Mouse (Mus musculus): Measurements from ENCODE around the gene Olfr784. TPM values are rescaled to one million over a fixed set of nuclear protein-coding genes. Genes with fewer than 3 reads are reported as not detected.

Gene Olfr784
- polyA plus RNA-seq, 1 experiment from 2014 or later: not detected

DNA sequence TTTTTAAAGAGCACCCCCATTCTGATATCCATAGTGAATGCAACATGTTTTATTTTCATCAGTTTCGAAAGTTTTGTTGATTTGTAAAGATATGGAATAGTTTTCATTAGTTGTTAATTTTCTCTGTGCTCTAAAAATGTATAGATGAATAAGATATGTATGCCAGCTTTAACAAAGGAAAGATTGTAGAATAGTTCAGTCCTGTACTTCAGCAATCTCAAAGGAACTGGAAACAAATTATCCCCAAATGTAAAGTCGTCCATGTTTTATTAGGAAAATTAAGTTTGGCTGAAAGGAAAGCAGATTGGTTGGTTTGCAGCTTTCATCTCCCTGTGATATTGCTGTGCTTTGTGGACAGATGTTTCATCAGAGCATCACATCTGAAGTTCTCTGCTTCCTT lies 21.2 kb downstream of the Olfr784 start, which contains the start of gene Olfr785:
Gene Olfr785 (plus strand): TSS at position 301 of the 400 bp plus-strand sequence.
- Histone ChIP-seq H3K27me3 (replicated peaks; ENCODE audit: control insufficient read depth, insufficient read depth, low read length) (no peaks in the 10 kb centered on the region), H3K9ac (ENCODE audit: low read depth, low read length) (no peak within 1 kb of the TSS), H3K9me3 (ENCODE audit: control insufficient read depth) (no peaks in the 10 kb centered on the region), H3K4me2 (replicated peaks; ENCODE audit: low read depth) (no peak within 1 kb of the TSS), H3K36me3 (ENCODE audit: control insufficient read depth, insufficient read depth) (no peaks in the 10 kb centered on the region), H3K4me3 (ENCODE audit: low read depth, low read length) (no peak within 1 kb of the TSS), H3K4me1 (replicated peaks; ENCODE audit: control insufficient read depth, insufficient read depth, low read length) (no peaks in the 10 kb centered on the region), H3K27ac (ENCODE audit: low read depth, low read length) (no peak within 1 kb of the TSS)
- TF ChIP-seq CTCF (IDR thresholded peaks at IDR 0.05; ENCODE audit: low read depth): no peak
- no peak for ATAC-seq
- WGBS: 70% methylated on average over 2 of the region's 2 CpGs

DNA sequence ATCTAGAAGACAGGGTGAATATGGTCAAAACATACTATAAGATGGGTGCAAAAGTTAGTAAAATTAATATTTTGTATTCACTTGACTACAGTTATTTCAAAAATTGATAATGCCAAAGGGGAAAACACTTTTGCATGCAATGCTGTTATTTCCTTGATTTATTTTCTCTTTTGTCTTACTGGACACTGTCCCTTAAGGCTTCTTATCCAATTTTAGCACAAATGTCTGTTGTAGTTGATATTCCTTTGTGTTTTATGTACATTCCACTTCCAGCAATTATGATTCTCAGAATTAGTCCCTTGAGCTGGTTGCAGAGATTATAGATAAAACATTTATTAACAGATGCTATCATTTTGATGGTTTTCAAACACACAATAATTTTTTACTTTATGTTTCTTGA lies 43.1 kb downstream of the Olfr784 start, which contains the start of gene Olfr786:
Gene Olfr786 (plus strand): TSS at position 301 of the 400 bp plus-strand sequence.
- H3K4me3 ChIP-seq (ENCODE audit: low read depth, low read length): no peak within 1 kb of the TSS
- no peak for ATAC-seq
- H3K27ac ChIP-seq (ENCODE audit: low read depth, low read length): no peak within 1 kb of the TSS
- H3K36me3 ChIP-seq (ENCODE audit: control insufficient read depth, insufficient read depth): no peaks in the 10 kb centered on the region
- no peaks in the 10 kb centered on the region for H3K9me3 ChIP-seq (ENCODE audit: control insufficient read depth)
- no peak within 1 kb of the TSS for H3K9ac ChIP-seq (ENCODE audit: low read depth, low read length)
- H3K4me2 ChIP-seq (replicated peaks; ENCODE audit: low read depth): no peak within 1 kb of the TSS
- no peaks in the 10 kb centered on the region for H3K4me1 ChIP-seq (replicated peaks; ENCODE audit: control insufficient read depth, insufficient read depth, low read length)
- TF ChIP-seq CTCF (IDR thresholded peaks at IDR 0.05; ENCODE audit: low read depth): no peak
- no peaks in the 10 kb centered on the region for H3K27me3 ChIP-seq (replicated peaks; ENCODE audit: control insufficient read depth, insufficient read depth, low read length)

Other genes with a start within 250 kb of the Olfr784 start
- not detected in 2 replicates for gene Olfr770, start 245.1 kb upstream of the Olfr784 start, polyA plus RNA-seq (2015; fragmentation: Nextera tagmentation; extraction: Ambion mirVana)
- gene Olfr771, start 219.3 kb upstream of the Olfr784 start, polyA plus RNA-seq (2015; fragmentation: Nextera tagmentation; extraction: Ambion mirVana): not detected in 2 replicates
- gene Olfr772, start 206.2 kb upstream of the Olfr784 start, polyA plus RNA-seq (2015; fragmentation: Nextera tagmentation; extraction: Ambion mirVana): not detected in 2 replicates
- gene Olfr773, start 196.7 kb upstream of the Olfr784 start, polyA plus RNA-seq (2015; fragmentation: Nextera tagmentation; extraction: Ambion mirVana): not detected in 2 replicates
- not detected in 2 replicates for gene Olfr774, start 147.9 kb upstream of the Olfr784 start, polyA plus RNA-seq (2015; fragmentation: Nextera tagmentation; extraction: Ambion mirVana)
- not detected in 2 replicates for gene Olfr775, start 135.7 kb upstream of the Olfr784 start, polyA plus RNA-seq (2015; fragmentation: Nextera tagmentation; extraction: Ambion mirVana)
- gene Olfr776, start 125.0 kb upstream of the Olfr784 start, polyA plus RNA-seq (2015; fragmentation: Nextera tagmentation; extraction: Ambion mirVana): not detected in 2 replicates
- gene Olfr777, start 112.6 kb upstream of the Olfr784 start, polyA plus RNA-seq (2015; fragmentation: Nextera tagmentation; extraction: Ambion mirVana): not detected in 2 replicates
- gene Olfr780, start 66.0 kb upstream of the Olfr784 start, polyA plus RNA-seq (2015; fragmentation: Nextera tagmentation; extraction: Ambion mirVana): not detected in 2 replicates
- gene Olfr781, start 55.2 kb upstream of the Olfr784 start, polyA plus RNA-seq (2015; fragmentation: Nextera tagmentation; extraction: Ambion mirVana): not detected in 2 replicates
- gene Olfr782, start 35.2 kb upstream of the Olfr784 start, polyA plus RNA-seq (2015; fragmentation: Nextera tagmentation; extraction: Ambion mirVana): not detected in 2 replicates
- not detected in 2 replicates for gene Olfr785, start 21.3 kb downstream of the Olfr784 start, polyA plus RNA-seq (2015; fragmentation: Nextera tagmentation; extraction: Ambion mirVana)
- not detected in 2 replicates for gene Olfr786, start 43.2 kb downstream of the Olfr784 start, polyA plus RNA-seq (2015; fragmentation: Nextera tagmentation; extraction: Ambion mirVana)
- not detected in 2 replicates for gene Olfr787, start 77.8 kb downstream of the Olfr784 start, polyA plus RNA-seq (2015; fragmentation: Nextera tagmentation; extraction: Ambion mirVana)
- not detected in 2 replicates for gene Olfr788, start 86.9 kb downstream of the Olfr784 start, polyA plus RNA-seq (2015; fragmentation: Nextera tagmentation; extraction: Ambion mirVana)
- gene Olfr789, start 100.7 kb downstream of the Olfr784 start, polyA plus RNA-seq (2015; fragmentation: Nextera tagmentation; extraction: Ambion mirVana): not detected in 2 replicates
- not detected in 2 replicates for gene Olfr790, start 114.4 kb downstream of the Olfr784 start, polyA plus RNA-seq (2015; fragmentation: Nextera tagmentation; extraction: Ambion mirVana)
- not detected in 2 replicates for gene Olfr791, start 137.7 kb downstream of the Olfr784 start, polyA plus RNA-seq (2015; fragmentation: Nextera tagmentation; extraction: Ambion mirVana)
- not detected in 2 replicates for gene Olfr792, start 155.1 kb downstream of the Olfr784 start, polyA plus RNA-seq (2015; fragmentation: Nextera tagmentation; extraction: Ambion mirVana)
- gene Olfr794, start 183.6 kb downstream of the Olfr784 start, polyA plus RNA-seq (2015; fragmentation: Nextera tagmentation; extraction: Ambion mirVana): not detected in 2 replicates
- gene Olfr796, start 228.5 kb downstream of the Olfr784 start, polyA plus RNA-seq (2015; fragmentation: Nextera tagmentation; extraction: Ambion mirVana): not detected in 2 replicates
- gene Olfr798, start 243.9 kb downstream of the Olfr784 start, polyA plus RNA-seq (2015; fragmentation: Nextera tagmentation; extraction: Ambion mirVana): not detected in 2 replicates